Mouse (Mus musculus): ENCODE measurements at regions not wholly inside any gene's neighbourhood (a gene's known extent, or its start where the extent isn't known, plus 50 kb on each side); places are given as distances from the start of the nearest gene placed in this dataset.

GRCm38 (mm10) chr9:113156707-113157106, 551.4 kb downstream of the Pdcd6ip start:
- peak; percentile 69 for TF ChIP-seq CTCF (conservative IDR thresholded peaks at IDR 0.05; ENCODE audit: low read length)
- no peak for TF ChIP-seq NANOG (IDR thresholded peaks at IDR 0.05; ENCODE audit: borderline replicate concordance, low read length)
- no peak for TF ChIP-seq POU5F1 (IDR thresholded peaks at IDR 0.05; ENCODE audit: borderline replicate concordance, low read length)

Data from E14TG2a.4 (cell line).